Mouse (Mus musculus) bone marrow macrophage, adult 2 months (primary cell): Measurements from ENCODE around the gene Ly6g6e. TPM values are rescaled to one million over a fixed set of nuclear protein-coding genes. Genes with fewer than 3 reads are reported as not detected.
A peak's percentile ranks its signal among the peaks of the same experiment; 100 is the strongest.

Source experiments
- H3K27ac ChIP-seq: 2 replicates; pipeline ENCODE4 v1.5.1; 2012; ENCODE audit warnings: low read depth, low read length; ENCODE audit not compliant: insufficient read depth
- H3K4me1 ChIP-seq: 2 replicates; pipeline ENCODE4 v1.6.1; 2012; ENCODE audit warnings: low read length; ENCODE audit not compliant: control insufficient read depth, insufficient read depth
- H3K4me3 ChIP-seq: 2 replicates; pipeline ENCODE4 v1.5.1; 2012; ENCODE audit warnings: mild to moderate bottlenecking, low read length, moderate library complexity; ENCODE audit not compliant: insufficient read depth
- CTCF ChIP-seq: IDR thresholded peaks from 2 replicates; pipeline ENCODE4 v1.5.1; 2012; ENCODE audit warnings: low read depth, mild to moderate bottlenecking, low read length, moderate library complexity
- POLR2A ChIP-seq: IDR thresholded peaks from 2 replicates; pipeline ENCODE4 v1.6.1; 2012; ENCODE audit warnings: mild to moderate bottlenecking, low read depth, low read length, borderline replicate concordance
- polyA plus RNA-seq: library from polyadenylated mRNA; stranded (reverse); fragments of >200 nt; gene quantifications from 2 replicates; pipeline ENCODE4 v1.2.4, GENCODE M21; 2012; ENCODE audit not compliant: missing spikeins, insufficient read depth, insufficient read length

Gene Ly6g6e
- polyA plus RNA-seq, 1 experiment, result not detected

DNA sequence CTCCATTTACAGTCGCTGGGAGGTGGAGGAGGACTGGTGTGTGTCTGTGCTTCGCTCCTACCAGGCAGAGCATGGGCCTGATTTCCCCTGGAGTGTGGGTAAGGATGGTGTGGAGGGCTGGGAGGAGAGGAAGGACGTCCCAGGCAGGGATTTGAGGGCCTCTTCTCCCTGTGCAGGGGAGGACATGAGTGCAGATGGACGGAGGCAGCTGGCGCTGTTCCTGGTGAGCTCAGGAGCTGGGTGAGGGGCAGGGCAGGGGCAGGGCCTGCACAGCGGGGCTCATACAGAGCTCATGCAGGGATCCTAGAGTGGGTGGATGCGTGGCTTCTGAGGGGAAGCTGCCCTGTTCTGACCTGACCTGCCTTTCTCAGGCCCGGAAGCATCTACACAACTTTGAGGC is 25.6 kb downstream of the Ly6g6e start:
- Histone ChIP-seq H3K27ac (no peak overlapping the region), H3K4me1 (no peaks in the 10 kb centered on the region), H3K4me3 (no peak overlapping the region)
- TF ChIP-seq CTCF (no peak), POLR2A (no peak)

DNA sequence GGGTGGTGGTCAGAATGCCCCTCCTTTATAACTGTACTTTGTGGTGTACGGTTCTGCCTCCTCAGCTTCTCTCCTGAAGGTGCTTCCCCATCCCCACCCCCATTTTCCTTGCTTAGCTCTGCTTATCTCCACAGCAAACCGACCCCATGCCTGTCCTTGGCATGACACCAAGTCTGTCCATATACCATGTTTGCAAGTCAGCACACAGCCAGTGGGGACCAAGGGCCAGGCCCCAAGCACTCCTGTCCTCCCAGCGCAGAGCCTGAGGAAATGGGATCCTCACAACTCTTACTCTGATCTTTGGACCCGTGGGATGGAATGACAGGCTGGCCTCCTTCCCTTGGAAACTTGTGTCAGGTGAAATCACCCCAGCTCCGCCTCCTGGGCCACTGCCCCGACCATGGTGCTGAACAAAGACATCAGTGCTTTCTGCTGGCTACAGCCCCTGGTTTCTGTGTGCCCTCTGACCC is 26.6 kb downstream of the Ly6g6e start:
- Histone ChIP-seq H3K4me3 (no peak overlapping the region), H3K27ac (no peak overlapping the region), H3K4me1 (no peaks in the 10 kb centered on the region)
- TF ChIP-seq POLR2A, result no peak
- TF ChIP-seq CTCF, result no peak

DNA sequence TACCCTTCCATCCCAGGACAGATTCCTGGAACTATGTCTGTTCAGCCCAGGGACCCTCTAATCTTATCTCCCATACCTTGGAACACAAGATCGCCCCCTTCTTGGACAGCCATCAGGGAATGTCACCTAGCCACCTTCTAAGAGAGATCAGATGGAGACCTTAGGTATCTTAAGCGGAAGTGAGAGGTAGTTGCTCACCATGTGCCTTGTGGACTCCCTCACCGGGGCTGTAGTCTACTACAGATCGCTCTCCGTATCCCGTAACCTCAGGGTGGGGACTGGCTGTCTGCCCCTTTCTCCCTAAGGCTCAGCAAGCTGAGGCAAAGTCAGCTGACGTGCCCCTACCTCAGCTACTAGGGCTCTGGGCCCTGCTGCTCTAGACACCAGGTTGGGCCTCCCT is 27.4 kb downstream of the Ly6g6e start:
- no peaks in the 10 kb centered on the region for H3K4me1 ChIP-seq
- no peak overlapping the region for H3K4me3 ChIP-seq
- TF ChIP-seq POLR2A, result no peak
- no peak for TF ChIP-seq CTCF
- no peak overlapping the region for H3K27ac ChIP-seq

DNA sequence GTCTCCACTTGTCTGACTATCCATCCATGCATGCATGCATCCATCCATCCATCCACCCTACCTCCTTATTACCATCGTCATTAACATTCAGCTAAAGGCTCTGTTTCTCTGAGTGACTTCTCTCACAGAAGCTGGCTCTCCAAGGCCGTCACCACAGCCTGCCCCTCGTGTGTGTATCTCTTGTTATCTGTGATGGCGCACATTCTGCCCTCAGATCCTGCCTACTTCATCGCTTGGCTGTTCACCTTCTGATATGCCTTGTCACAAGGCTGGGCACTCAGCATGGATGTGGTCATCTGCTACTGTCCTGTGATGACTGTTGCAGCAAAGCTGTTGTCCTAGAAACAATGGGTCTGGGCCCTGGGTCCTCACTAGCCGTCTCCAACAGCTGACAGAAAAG is 28.1 kb downstream of the Ly6g6e start:
- H3K4me1 ChIP-seq, result no peaks in the 10 kb centered on the region
- TF ChIP-seq CTCF (no peak), POLR2A (no peak)
- no peak overlapping the region for H3K27ac ChIP-seq
- no peak overlapping the region for H3K4me3 ChIP-seq

DNA sequence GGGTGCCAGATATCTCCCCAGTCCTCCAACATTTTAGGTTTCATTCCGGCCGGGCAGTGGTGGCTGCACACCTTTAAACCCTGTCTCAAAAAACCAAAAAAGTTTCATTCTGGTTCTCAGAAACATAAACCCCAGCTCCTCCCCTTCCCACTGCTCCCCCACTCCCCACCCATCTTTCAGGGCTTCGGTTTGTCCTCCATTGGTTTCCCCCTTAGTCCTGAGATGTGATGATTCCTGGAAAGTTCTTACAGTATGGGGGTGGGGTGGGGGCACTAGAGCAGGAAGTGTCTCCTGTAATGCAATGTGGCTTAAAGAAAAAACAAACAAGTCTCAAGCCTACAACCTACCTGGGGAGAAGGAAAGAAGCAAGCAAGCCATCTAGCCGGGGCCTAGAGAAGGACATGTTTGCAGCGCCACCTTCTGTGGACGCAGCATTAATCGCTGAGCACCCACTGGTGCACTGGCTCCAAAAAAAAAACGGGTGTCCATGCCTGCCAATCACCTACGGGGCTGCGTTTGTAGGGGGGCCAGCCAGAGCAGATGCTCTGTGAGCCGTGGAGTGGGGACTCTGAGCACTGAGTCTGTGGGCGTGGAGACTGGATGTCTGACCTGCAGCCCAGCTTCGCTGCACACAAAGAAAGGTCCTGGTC is 29.2 kb downstream of the Ly6g6e start:
- H3K4me3 ChIP-seq, result no peak overlapping the region
- no peak overlapping the region for H3K27ac ChIP-seq
- TF ChIP-seq CTCF (no peak), POLR2A (no peak)
- no peaks in the 10 kb centered on the region for H3K4me1 ChIP-seq

GRCm38 (mm10) chr17:35106522-35106921 is 29.8 kb downstream of the Ly6g6e start:
- H3K4me3 ChIP-seq, result no peak overlapping the region
- no peaks in the 10 kb centered on the region for H3K4me1 ChIP-seq
- TF ChIP-seq POLR2A (no peak), CTCF (no peak)
- H3K27ac ChIP-seq, result no peak overlapping the region

DNA sequence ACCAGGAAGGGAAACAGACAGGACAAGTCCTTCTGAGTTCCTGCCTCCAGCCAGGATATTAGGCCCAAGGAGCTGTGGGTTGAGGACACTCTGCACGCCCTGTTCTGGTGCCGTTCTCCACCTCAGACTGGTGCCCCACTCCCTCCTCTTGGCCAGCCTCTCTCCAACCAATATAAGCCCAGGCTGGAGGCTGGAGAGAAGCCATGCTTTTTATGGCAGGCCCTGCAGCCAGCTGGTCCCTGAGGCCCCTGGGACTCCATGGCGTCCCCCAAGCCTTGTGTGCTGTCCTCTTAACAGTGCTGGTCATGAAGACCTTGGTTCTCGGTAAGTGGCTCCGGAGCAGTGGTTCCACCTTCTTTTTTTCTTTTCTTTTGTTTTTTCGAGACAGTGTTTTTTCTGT is 31.4 kb downstream of the Ly6g6e start, which contains the start of gene Ly6g5c:
Gene Ly6g5c (plus strand): TSS at position 183 of the 400 bp plus-strand sequence.
- no peak for TF ChIP-seq POLR2A
- TF ChIP-seq CTCF, result no peak
- Histone ChIP-seq H3K27ac (no peak within 1 kb of the TSS), H3K4me1 (no peaks in the 10 kb centered on the region), H3K4me3 (no peak within 1 kb of the TSS)

- H3K27ac ChIP-seq, result no peak overlapping the region
- H3K4me1 ChIP-seq, result no peaks in the 10 kb centered on the region
- TF ChIP-seq POLR2A (no peak), CTCF (no peak)
- no peak overlapping the region for H3K4me3 ChIP-seq
These were observed 35.1 kb downstream of the Ly6g6e start for GRCm38 (mm10) chr17:35111774-35112173.

DNA sequence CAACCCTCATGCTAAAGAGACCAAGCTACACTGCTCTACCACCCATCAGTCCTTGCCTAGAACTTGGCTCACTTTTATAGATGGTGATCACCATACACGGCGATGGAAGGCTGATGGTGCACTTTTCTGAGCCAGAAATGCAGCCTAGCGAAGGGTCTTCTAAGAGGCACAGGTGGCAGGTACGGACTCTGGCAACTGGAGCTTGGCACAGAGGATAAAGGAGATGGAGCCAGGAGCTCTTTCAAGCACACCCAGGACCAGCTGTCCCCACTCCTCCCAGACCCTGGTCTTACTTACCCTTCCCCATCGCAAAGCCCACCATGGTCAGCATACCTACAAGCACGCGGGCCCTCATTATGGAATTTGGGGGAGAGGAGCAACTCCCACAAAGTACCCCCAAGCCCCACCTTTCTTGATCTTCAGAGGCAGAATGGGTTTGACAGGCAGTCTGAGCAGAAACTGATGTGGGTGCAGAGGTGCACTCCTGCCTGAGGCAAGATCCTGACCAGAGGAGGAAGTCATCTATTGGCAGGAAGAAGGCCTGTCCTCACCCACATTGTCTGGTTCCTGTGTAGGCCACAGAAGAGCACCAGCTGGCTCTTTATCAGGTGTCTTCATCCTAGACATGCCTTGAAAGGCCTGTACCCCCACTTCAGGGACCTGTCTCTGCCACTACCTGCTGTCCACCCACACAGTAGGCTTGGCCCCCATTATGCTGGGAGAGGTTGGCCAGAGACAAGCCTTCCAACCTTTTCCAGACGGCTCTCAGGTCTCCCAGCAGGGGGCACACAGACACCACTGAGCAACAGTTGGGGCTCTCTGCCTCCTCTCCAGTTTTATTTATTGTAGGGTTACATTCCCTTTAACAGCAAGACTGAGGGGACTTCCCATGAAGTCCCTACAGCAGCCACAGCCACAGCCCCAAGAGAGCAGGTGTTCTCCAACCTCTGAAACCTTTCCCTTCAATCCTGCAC is 38.6 kb downstream of the Ly6g6e start, which contains the start of gene Ly6g5b:
Gene Ly6g5b (minus strand): TSS at position 383 of the 974 bp plus-strand sequence.
- Histone ChIP-seq H3K4me3 (no peak within 1 kb of the TSS), H3K27ac (no peak within 1 kb of the TSS), H3K4me1 (peaks cover 4% of the 10 kb centered on the region; the same call in 1 of the 2 replicates)
- peak; percentile 19; the same call in 1 of the 2 replicates for TF ChIP-seq CTCF
- TF ChIP-seq POLR2A, result no peak

GRCm38 (mm10) chr17:35120745-35121142 is 44.0 kb downstream of the Ly6g6e start:
- peaks cover 15% of the 10 kb centered on the region for H3K4me1 ChIP-seq
- peak overlapping the region; percentile 85 for H3K4me3 ChIP-seq
- TF ChIP-seq CTCF (no peak), POLR2A (no peak)
- H3K27ac ChIP-seq, result peak overlapping the region; percentile 44; the same call in 1 of the 2 replicates
